Mouse (Mus musculus) kidney, adult 2 months (tissue): ENCODE measurements around the gene Alpk3.

Experiments
- CTCF ChIP-seq: fragments of 200-500 bp; conservative IDR thresholded peaks from 2 replicates; pipeline ENCODE4 v1.5.1; 2011; ENCODE audit warnings: low read depth, mild to moderate bottlenecking, control low read depth, low read length, moderate library complexity, mixed read lengths; ENCODE audit not compliant: insufficient read depth, insufficient read length
- POLR2A ChIP-seq: fragments of 200-500 bp; IDR thresholded peaks from one replicate; pipeline ENCODE4 v1.6.1; 2011; ENCODE audit warnings: low read depth, low read length, control low read depth

- TF ChIP-seq CTCF, result no peak
- no peak for TF ChIP-seq POLR2A
Observed at GRCm38 (mm10) chr7:81075299-81075698, 17.9 kb downstream of the Alpk3 start.
